Mouse (Mus musculus): Measurements from ENCODE around the gene Smpd3.

Smpd3 gene

GRCm38 (mm10) chr8:106337852-106338521, at the start of gene Smpd3:
TSS of gene Smpd3 (minus strand) at chr8:106337988.
- peak; percentile 100 for DNase-seq (ENCODE audit: low read depth, low spot score)

- no peak for DNase-seq (ENCODE audit: low read depth, low spot score)
Measured at GRCm38 (mm10) chr8:106381026-106381425, 43.2 kb upstream of the Smpd3 start.

- DNase-seq (ENCODE audit: low read depth, low spot score), result no peak
Measured at GRCm38 (mm10) chr8:106379357-106379756, 41.6 kb upstream of the Smpd3 start.

- DNase-seq (ENCODE audit: low read depth, low spot score), result no peak
Measured at GRCm38 (mm10) chr8:106378501-106379048, 40.8 kb upstream of the Smpd3 start.

- DNase-seq (ENCODE audit: low read depth, low spot score), result peak; percentile 20
Measured at GRCm38 (mm10) chr8:106376862-106377261, 39.1 kb upstream of the Smpd3 start.

- DNase-seq (ENCODE audit: low read depth, low spot score), result no peak
Measured at GRCm38 (mm10) chr8:106375957-106376356, 38.2 kb upstream of the Smpd3 start.

- DNase-seq (ENCODE audit: low read depth, low spot score), result no peak
Measured at GRCm38 (mm10) chr8:106369069-106369468, 31.3 kb upstream of the Smpd3 start.

- DNase-seq (ENCODE audit: low read depth, low spot score), result no peak
Measured at GRCm38 (mm10) chr8:106368501-106368900, 30.7 kb upstream of the Smpd3 start.

- no peak for DNase-seq (ENCODE audit: low read depth, low spot score)
Measured at GRCm38 (mm10) chr8:106364837-106365236, 27.0 kb upstream of the Smpd3 start.

- no peak for DNase-seq (ENCODE audit: low read depth, low spot score)
Measured at GRCm38 (mm10) chr8:106364278-106364677, 26.5 kb upstream of the Smpd3 start.

GRCm38 (mm10) chr8:106363321-106363720, 25.5 kb upstream of the Smpd3 start:
- DNase-seq (ENCODE audit: low read depth, low spot score), result no peak

GRCm38 (mm10) chr8:106359650-106360338, 22.0 kb upstream of the Smpd3 start:
- no peak for DNase-seq (ENCODE audit: low read depth, low spot score)

- no peak for DNase-seq (ENCODE audit: low read depth, low spot score)
Measured at GRCm38 (mm10) chr8:106351135-106351534, 13.3 kb upstream of the Smpd3 start.

GRCm38 (mm10) chr8:106349398-106349797, 11.6 kb upstream of the Smpd3 start:
- no peak for DNase-seq (ENCODE audit: low read depth, low spot score)

- DNase-seq (ENCODE audit: low read depth, low spot score), result no peak
Measured at GRCm38 (mm10) chr8:106346123-106346522, 8.3 kb upstream of the Smpd3 start.

- DNase-seq (ENCODE audit: low read depth, low spot score), result no peak
Measured at GRCm38 (mm10) chr8:106343471-106343870, 5.7 kb upstream of the Smpd3 start.

- no peak for DNase-seq (ENCODE audit: low read depth, low spot score)
Measured at GRCm38 (mm10) chr8:106342828-106343227, 5.0 kb upstream of the Smpd3 start.

- DNase-seq (ENCODE audit: low read depth, low spot score), result peak; percentile 24
Measured at GRCm38 (mm10) chr8:106338741-106339209, 987 bp upstream of the Smpd3 start.

- DNase-seq (ENCODE audit: low read depth, low spot score), result peak; percentile 25
Measured at GRCm38 (mm10) chr8:106336561-106336960, 1.2 kb downstream of the Smpd3 start.

GRCm38 (mm10) chr8:106336031-106336430, 1.8 kb downstream of the Smpd3 start:
- DNase-seq (ENCODE audit: low read depth, low spot score), result no peak

GRCm38 (mm10) chr8:106335196-106335595, 2.6 kb downstream of the Smpd3 start:
- DNase-seq (ENCODE audit: low read depth, low spot score), result no peak

- DNase-seq (ENCODE audit: low read depth, low spot score), result no peak
Measured at GRCm38 (mm10) chr8:106333346-106333745, 4.4 kb downstream of the Smpd3 start.

- no peak for DNase-seq (ENCODE audit: low read depth, low spot score)
Measured at GRCm38 (mm10) chr8:106332498-106332897, 5.3 kb downstream of the Smpd3 start.
